Mouse (Mus musculus): ENCODE results near the gene Serpinb13. TPM values are rescaled to one million over a fixed set of nuclear protein-coding genes. Genes with fewer than 3 reads are reported as not detected.
"Not testable (repeated sequence)": the region's sequence is repeated elsewhere in the genome, so short reads cannot be mapped to it uniquely, and the experiment has no call there.

Serpinb13 gene
- polyA plus RNA-seq, 1 experiment from 2014 or later: not detected

GRCm38 (mm10) chr1:107025886-107026285 is 45.1 kb downstream of the Serpinb13 start:
- Histone ChIP-seq H3K9me3 (replicated peaks) (no peaks in the 10 kb centered on the region), H3K4me3 (no peak overlapping the region), H3K36me3 (no peaks in the 10 kb centered on the region), H3K4me1 (no peaks in the 10 kb centered on the region), H3K27me3 (ENCODE audit: low read depth, poor library complexity, severe bottlenecking) (no peaks in the 10 kb centered on the region), H3K27ac (no peak overlapping the region)
- no peak for DNase-seq (ENCODE audit: low spot score)
- WGBS: 83% methylated on average over 1 of the region's 1 CpGs

GRCm38 (mm10) chr1:107034236-107034635 is 53.5 kb downstream of the Serpinb13 start:
- WGBS: 90% methylated on average over 3 of the region's 3 CpGs
- not testable (repeated sequence) for H3K36me3 ChIP-seq; H3K27me3 ChIP-seq (ENCODE audit: low read depth, poor library complexity, severe bottlenecking); H3K9me3 ChIP-seq (replicated peaks); DNase-seq (ENCODE audit: low spot score); H3K4me3 ChIP-seq; H3K27ac ChIP-seq; H3K4me1 ChIP-seq

Other genes starting within 250 kb of the Serpinb13 start
- gene Kdsr, start 221.3 kb upstream of the Serpinb13 start, polyA plus RNA-seq (2016; fragmentation: Nextera tagmentation; extraction: Ambion mirVana): 9.3 and 10.2 TPM in 2 replicates
- gene Vps4b, start 184.3 kb upstream of the Serpinb13 start, polyA plus RNA-seq (2016; fragmentation: Nextera tagmentation; extraction: Ambion mirVana): 65.9 and 71.2 TPM in 2 replicates
- gene Serpinb5, start 119.8 kb upstream of the Serpinb13 start, polyA plus RNA-seq (2016; fragmentation: Nextera tagmentation; extraction: Ambion mirVana): 0.13 TPM in 1 of 2 replicates, not detected in the other
- not detected in 2 replicates for gene Serpinb12, start 46.5 kb upstream of the Serpinb13 start, polyA plus RNA-seq (2016; fragmentation: Nextera tagmentation; extraction: Ambion mirVana)
- gene Serpinb3a, start 71.3 kb downstream of the Serpinb13 start, polyA plus RNA-seq (2016; fragmentation: Nextera tagmentation; extraction: Ambion mirVana): not detected in 2 replicates
- not detected in 2 replicates for gene Serpinb3d, start 102.5 kb downstream of the Serpinb13 start, polyA plus RNA-seq (2016; fragmentation: Nextera tagmentation; extraction: Ambion mirVana)

All from limb, embryonic 10.5 days (tissue).